Mouse (Mus musculus) testis, adult 2 months (tissue): ENCODE measurements around the gene Amtn.
"Not testable (repeated sequence)": the region's sequence is repeated elsewhere in the genome, so short reads cannot be mapped to it uniquely, and the experiment has no call there.

Source experiments
- CTCF ChIP-seq: fragments of 200-500 bp; IDR thresholded peaks from 2 replicates; pipeline ENCODE4 v1.5.1; 2012; ENCODE audit warnings: low read depth, mild to moderate bottlenecking, inconsistent platforms, low read length, moderate library complexity; ENCODE audit not compliant: control insufficient read depth, insufficient read depth, insufficient replicate concordance
- POLR2A ChIP-seq: fragments of 200-500 bp; IDR thresholded peaks from 2 replicates; pipeline ENCODE4 v1.6.1; 2012; ENCODE audit warnings: low read depth, mild to moderate bottlenecking, inconsistent platforms, low read length, moderate library complexity; ENCODE audit not compliant: control insufficient read depth

- TF ChIP-seq CTCF, POLR2A: not testable (repeated sequence)
These were observed 16.1 kb downstream of the Amtn start for GRCm38 (mm10) chr5:88391960-88392359.
